Mouse (Mus musculus): ENCODE measurements at regions not wholly inside any gene's neighbourhood (a gene's known extent, or its start where the extent isn't known, plus 50 kb on each side); places are given as distances from the start of the nearest gene placed in this dataset.

- no peak for DNase-seq (ENCODE audit: low spot score in 2 of 2)
Measured at GRCm38 (mm10) chr2:143419791-143420190, 126.2 kb upstream of the Pcsk2 start.

DNA sequence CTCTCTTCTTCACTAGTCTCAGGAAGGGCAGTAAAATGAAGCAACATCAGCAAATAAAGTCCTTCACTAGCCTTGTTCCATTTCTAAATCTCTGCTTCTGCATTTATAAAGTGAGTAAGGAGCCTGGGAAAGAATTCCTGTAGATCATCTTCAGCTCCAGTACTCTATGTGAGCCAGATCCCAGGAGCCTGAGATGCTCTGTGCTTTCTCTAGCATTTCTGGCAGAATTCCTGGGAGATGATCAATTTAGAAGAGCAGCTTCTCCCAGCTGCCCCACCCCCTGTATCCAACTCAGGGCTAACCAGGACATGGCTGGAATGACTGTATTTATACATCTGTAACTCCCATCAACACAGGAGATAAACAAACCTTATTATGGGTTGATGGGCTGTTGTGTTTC is 95.3 kb upstream of the Pcsk2 start:
- DNase-seq (ENCODE audit: low spot score in 2 of 2): no peak

GRCm38 (mm10) chr2:143451256-143451655 is 94.7 kb upstream of the Pcsk2 start:
- DNase-seq (ENCODE audit: low spot score in 2 of 2): no peak

- DNase-seq (ENCODE audit: low spot score in 2 of 2): no peak
Measured at GRCm38 (mm10) chr2:143451661-143452060, 94.3 kb upstream of the Pcsk2 start.

DNA sequence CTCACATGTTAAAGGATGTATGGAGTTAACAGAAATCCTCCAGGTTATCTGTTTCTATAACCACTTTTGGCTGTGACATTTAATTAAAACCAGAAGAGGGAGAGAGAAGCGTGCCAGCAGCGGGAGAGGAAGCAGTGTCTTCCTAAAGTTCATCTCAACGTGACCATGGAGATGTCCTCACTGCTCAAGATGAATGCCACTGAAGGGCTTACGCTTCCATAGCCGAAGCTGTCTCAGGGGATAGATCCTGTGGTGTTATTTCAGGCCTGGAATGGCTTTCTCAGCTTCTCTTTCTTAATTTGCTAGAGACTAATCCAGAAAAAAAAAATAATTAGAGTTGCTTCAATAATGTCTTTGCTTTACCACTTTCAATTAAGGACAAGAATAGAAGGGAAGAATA is 78.0 kb upstream of the Pcsk2 start:
- DNase-seq (ENCODE audit: low spot score in 2 of 2): no peak

DNA sequence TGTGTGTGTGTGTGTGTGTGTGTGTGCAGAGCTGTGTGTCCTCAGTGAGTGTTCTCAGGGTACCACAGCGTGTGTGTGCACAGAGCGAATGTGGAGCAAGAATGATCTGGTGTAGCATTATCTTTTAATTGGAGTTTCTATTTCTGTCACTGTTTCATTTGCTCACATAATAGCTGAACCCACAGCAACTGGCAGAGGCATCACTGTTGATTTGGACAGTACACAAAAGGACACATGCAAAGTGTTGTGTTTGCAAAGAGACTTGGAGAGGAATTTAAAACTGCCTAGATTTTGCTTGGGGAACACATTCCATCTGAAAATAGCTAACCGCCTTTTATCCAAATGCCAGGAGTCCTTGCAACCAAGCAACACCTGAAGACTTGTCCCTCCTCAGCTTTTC is 74.6 kb upstream of the Pcsk2 start:
- peak; percentile 9 to 24 for DNase-seq (ENCODE audit: low spot score in 2 of 2)

DNA sequence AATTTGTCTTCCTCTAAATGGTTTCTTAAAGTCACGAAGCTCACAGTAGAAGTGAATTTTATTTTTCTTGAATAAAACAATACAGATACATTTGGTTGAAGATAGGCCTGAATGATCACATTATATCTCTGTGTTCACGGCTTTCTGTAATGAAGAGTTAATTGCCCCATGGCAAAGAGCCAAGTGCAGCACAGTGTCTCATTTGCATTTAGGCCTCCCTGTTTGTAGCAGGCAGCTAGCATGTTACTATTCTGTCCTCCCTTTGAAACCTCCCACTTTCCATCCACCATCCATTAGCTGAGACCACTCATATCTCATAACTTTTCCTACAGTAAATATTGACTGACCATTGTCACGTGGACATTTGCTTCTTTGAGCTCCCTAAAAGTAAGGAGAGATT is 55.1 kb upstream of the Pcsk2 start:
- no peak for DNase-seq (ENCODE audit: low spot score in 2 of 2)
